Mouse (Mus musculus) cerebellum, adult 11-12 months (tissue): ENCODE results near the gene Csrnp3.

ENCODE experiments used
- DNase-seq: peaks from one replicate; pipeline ENCODE4 v3.0.0; 2022

The Csrnp3 gene

GRCm38 (mm10) chr2:65870919-65871582 lies 25.5 kb downstream of the Csrnp3 start:
- DNase-seq: no peak

- DNase-seq: peak; percentile 33
Observed at GRCm38 (mm10) chr2:65891590-65891989, 46.0 kb downstream of the Csrnp3 start.

- no peak for DNase-seq
Observed at GRCm38 (mm10) chr2:65893241-65893640, 47.7 kb downstream of the Csrnp3 start.

GRCm38 (mm10) chr2:65894299-65894698 lies 48.7 kb downstream of the Csrnp3 start:
- no peak for DNase-seq

GRCm38 (mm10) chr2:65896542-65896941 lies 51.0 kb downstream of the Csrnp3 start:
- peak; percentile 23 for DNase-seq

DNA sequence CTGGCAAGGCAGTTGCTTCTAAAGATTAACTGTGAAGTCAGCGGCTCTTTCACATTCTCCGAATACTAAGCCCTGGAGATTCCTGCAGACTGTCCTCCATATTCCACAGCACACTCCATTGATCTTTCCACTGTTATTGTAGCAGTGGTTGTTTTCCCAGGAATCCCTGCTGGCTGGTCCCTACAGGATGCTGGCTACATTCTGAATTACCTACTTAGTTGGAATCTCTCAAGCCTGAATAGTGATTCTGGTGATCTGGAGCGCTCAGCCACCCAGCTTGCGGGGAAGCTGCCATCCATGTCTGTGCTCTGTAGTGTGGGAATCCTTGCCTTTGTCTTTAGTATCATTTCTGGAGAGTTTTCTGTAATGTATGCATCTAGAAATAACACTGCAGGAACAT lies 51.5 kb downstream of the Csrnp3 start:
- DNase-seq: no peak

DNA sequence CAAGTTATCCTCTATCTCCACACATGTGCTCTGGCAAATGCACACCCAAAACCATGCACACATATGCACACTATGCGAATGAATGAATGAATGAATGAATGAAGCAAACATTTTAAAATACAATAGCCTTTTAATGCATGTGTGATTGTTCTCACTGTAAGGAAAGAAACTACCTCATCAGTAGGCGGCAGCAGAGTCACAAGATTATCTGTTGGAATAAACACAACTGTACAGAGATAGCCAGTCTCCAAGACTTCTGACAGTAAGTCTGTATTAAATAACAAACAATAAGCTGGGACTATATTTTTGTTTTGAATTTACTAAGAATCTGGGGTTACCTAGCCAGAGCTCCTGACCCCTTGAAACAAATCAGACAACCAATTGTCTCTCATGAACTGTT lies 53.9 kb downstream of the Csrnp3 start:
- no peak for DNase-seq

DNA sequence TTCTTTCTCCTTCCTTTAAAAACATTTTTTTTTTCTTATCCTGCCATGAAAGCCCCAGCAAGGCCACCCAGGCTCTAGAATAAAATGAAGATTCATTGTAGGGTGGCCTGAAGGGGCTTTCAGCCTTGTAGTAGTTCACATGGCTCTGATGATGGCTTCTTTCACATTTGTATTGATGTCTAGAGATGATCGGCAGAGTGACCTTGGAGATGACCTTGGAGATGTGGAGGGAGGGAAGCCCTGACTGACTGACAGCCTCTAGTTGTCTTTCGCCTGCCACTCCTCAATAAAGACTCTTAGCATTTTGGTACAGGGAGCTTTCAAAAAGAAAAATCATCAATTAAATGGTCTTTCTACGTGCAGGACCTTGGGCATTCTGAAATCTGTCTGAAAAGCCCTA lies 63.0 kb downstream of the Csrnp3 start:
- DNase-seq: no peak

DNA sequence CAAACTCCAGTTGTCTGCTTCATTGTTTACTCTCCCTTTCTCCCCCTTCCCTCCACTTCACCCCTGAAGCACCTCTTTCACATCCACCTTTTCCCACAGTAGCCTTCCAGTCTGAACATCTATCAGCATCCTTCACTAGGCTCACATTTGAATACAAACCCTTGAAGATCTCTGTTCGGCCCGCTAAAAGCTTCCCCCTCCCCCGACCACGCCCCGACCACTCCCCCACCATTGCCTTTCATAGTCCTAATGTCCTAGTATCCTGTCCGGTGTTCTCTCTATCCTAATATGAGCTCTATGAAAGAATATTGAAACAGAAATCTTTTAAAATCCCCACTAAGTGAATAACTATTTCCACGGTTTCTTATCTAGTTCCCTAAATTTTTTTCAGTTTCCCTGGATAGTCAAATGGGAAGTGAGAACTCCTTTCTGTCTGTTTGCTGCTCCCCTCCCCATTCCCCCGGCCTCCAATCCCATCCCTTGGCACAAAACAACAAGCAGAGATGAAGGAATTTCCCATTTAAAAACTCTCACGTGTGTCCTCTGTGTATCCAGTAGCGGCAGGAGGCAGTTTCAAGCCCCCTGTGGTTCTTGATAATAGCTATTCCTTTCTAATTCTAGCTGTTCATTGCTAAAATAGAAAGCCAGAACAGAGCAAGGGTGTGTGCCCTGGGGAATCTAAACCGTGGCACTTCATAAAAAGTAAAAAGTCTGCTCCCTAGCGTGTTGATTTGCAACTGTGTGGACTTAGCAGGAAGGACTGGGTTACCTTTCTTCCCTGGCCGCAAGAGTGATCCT lies 64.4 kb downstream of the Csrnp3 start:
- no peak for DNase-seq

- DNase-seq: no peak
Observed at GRCm38 (mm10) chr2:65915994-65916393, 70.4 kb downstream of the Csrnp3 start.

DNA sequence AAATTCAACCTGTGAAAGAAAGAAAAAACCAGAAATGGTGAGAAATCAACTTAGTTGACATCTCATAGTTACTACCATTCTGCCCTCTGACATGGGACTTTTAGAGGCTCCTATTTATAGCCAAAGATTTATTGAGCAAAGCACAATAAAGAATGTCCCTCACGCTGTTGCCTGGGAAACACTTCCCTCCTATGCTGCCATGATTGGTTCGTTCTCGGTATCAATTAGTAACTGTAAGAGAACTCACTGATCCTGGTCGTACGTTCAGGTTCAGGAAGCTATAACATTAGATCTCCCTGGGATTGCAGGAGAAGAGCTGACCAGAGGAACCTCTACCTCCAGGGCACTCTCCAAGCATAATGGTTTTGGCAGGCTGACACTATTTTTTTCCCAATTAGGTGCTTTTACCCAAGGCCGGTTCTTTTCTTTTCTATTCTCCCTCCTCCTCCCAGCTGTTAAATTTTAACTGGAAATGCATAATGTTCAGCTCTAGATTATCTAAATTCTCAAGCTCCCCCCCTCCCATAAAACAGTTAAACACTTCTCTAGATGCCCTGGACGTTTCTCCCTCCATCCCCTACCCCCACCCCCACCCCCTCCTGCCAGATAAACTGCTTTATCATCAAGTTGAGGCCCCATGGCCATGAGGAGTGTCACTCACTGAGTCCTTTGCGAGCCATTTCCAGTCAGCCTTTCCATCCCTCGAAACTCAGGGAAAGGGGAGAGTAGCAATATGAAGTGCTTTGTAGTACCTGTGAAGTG lies 75.3 kb downstream of the Csrnp3 start:
- no peak for DNase-seq

GRCm38 (mm10) chr2:65925363-65925941 lies 79.9 kb downstream of the Csrnp3 start:
- no peak for DNase-seq

GRCm38 (mm10) chr2:65926935-65927708 lies 81.6 kb downstream of the Csrnp3 start:
- DNase-seq: no peak

GRCm38 (mm10) chr2:65929286-65929685 lies 83.7 kb downstream of the Csrnp3 start:
- no peak for DNase-seq

DNA sequence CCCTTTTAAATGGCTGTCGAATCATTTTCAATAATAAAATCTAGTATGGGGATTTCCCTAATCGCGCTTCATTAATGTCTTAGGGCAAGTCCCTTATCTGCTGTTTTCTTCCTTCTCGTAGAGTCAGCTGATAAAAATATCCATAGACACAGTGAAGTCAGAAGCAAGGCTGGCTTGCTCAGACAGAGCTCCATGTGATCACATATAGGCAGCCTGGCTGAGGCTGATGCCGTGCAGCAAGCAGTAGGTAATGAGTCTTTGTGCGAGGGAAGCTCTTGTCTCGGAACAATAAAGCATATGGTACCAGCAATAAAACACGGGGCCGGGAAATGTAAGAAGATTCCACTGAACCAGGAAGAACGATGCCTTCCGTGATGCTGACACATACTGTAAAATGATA lies 84.4 kb downstream of the Csrnp3 start:
- DNase-seq: no peak

DNA sequence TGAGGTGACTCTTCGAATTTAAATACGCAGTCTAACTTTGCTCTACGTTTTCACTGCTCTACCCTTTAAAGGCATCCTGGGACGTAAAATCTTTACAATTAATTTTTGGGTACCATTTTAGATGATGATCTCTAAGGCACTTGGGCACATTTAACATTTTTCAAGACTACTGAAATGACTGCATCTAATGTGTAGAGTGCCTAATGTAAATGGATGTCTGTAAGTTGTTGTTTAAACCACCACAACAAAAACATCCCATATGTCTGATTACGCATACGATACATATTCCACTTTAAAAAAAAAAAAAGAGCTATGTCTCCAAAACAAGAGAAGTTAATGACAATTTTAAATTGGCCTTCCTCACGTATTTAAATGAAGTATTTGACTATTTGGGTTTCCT lies 85.7 kb downstream of the Csrnp3 start:
- DNase-seq: no peak

DNA sequence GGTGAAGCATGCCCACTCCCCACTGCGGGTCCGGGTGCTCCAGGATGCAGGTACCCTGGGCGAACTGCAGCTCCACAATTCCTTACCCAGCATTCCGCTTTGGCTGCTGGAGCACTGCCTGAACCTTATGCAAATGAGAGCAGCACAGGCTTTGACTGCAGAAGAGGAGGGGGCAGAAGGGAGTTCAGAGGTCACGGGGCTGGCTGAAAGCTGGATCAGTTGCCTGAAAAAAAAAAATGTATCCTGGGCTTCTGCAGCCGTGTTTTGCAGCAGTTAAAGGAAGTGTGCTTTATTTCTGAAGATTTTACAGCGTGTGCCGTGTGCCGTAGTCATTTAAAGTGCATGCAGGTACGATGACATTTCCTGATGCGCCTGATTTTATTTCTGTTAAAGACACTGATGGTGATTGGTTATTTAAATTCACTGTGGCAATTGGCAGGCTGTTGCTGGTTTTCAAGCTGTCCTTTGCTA lies 86.3 kb downstream of the Csrnp3 start:
- peak; percentile 47 for DNase-seq

DNA sequence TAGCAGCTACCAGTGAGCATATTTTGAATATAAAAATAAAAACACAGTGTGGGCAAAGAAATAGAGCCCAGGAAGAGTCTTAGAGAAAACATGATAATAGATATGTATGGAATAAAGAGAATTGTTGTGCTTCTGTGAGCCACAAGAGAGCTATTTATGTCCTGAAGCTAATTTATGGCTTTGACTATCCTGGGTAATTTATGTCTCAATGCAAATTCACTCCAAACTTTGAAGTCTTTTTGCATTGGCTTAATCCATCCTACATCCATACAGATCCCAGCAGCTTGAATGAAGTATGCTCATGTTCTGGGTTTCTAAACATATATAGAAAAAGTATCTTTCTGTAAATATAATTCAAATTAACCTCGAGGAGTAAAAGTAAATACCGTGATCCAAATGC lies 88.5 kb downstream of the Csrnp3 start:
- no peak for DNase-seq

GRCm38 (mm10) chr2:65938900-65939299 lies 93.3 kb downstream of the Csrnp3 start:
- DNase-seq: no peak

GRCm38 (mm10) chr2:65940351-65940750 lies 94.8 kb downstream of the Csrnp3 start:
- DNase-seq: peak; percentile 83

GRCm38 (mm10) chr2:65942346-65942745 lies 96.8 kb downstream of the Csrnp3 start:
- DNase-seq: no peak

GRCm38 (mm10) chr2:65948808-65949207 lies 103.2 kb downstream of the Csrnp3 start:
- DNase-seq: no peak
